Mouse (Mus musculus) ES-E14 (cell line): ENCODE measurements at regions not wholly inside any gene's neighbourhood (a gene's known extent, or its start where the extent isn't known, plus 50 kb on each side); places are given as distances from the start of the nearest gene placed in this dataset.
"Not testable (repeated sequence)": the region's sequence is repeated elsewhere in the genome, so short reads cannot be mapped to it uniquely, and the experiment has no call there.

Experiments used
- CHD2 ChIP-seq: IDR thresholded peaks from 2 replicates; pipeline ENCODE4 v1.6.1; 2014; ENCODE audit warnings: mild to moderate bottlenecking, low read depth, low read length, inconsistent platforms
- HCFC1 ChIP-seq: IDR thresholded peaks from 2 replicates; pipeline ENCODE4 v1.6.1; 2012; ENCODE audit warnings: low read length, inconsistent platforms, borderline replicate concordance; ENCODE audit not compliant: insufficient read depth
- MAFK ChIP-seq: IDR thresholded peaks from 2 replicates; pipeline ENCODE4 v1.6.1; 2014; ENCODE audit warnings: mild to moderate bottlenecking, low read depth, low read length, inconsistent platforms; ENCODE audit not compliant: insufficient read depth
- ZC3H11A ChIP-seq: IDR thresholded peaks from 2 replicates; pipeline ENCODE4 v1.6.1; 2012; ENCODE audit warnings: low read depth, mild to moderate bottlenecking, inconsistent platforms, low read length, borderline replicate concordance
- ZNF384 ChIP-seq: IDR thresholded peaks from 2 replicates; pipeline ENCODE4 v1.6.1; 2012; ENCODE audit warnings: low read depth, low read length, inconsistent platforms

DNA sequence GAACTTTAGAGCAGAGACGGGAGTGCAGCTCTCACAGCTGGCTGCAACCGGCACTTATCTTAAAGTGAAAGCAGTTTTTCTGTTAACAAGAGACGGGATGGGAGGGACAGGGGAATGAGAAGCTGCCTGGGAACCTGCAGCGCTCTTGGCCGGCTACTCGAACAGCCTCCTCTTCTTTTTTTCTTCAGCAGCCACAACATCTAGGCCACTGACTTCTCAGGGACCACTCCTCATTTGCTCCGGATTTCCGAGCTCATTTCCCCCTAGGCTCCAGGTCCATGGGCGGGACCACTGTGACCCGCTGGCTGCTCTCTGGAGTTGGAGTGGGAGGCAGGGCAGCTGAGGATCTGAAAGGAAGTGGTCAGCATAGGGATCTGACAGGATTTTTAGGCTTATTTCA is 75.7 kb upstream of the Kbtbd8 start:
- TF ChIP-seq CHD2, MAFK, ZC3H11A, HCFC1, ZNF384: not testable (repeated sequence)
